8 mouse cellular contexts compared by ENCODE assay signal in the genomic region with DNA sequence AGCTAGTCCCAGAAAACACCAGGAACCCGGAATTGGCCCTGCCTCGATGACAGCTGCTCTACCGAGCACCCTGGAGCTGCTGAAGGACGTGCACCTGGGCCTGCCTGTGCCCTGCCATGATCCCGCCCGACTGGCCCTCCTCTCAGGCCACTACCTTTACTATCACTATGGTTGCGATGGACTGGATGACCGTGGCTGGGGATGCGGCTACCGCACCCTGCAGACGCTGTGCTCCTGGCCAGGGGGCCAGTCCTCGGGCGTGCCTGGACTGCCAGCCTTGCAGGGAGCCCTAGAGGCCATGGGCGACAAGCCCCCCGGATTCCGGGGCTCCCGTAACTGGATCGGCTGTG. TPM values are rescaled to one million over a fixed set of nuclear protein-coding genes. Genes with fewer than 3 reads are reported as not detected.
A peak's percentile ranks its signal among the peaks of the same experiment; 100 is the strongest.
DNase-seq lines count a peak whose midpoint lies in the region; ATAC-seq and TF ChIP-seq lines count a peak whose summit lies in the region.

No protein-coding gene starts in this region.

- H3K27ac ChIP-seq in liver, adult 2 months (replicated peaks; ENCODE audit: insufficient read depth, low read depth, low read length) = peak overlapping the region; percentile 32
- H3K27ac ChIP-seq in embryonic facial prominence, embryonic 13.5 days = peak overlapping the region; percentile 88
- peak overlapping the region; percentile 84 for H3K27ac ChIP-seq in intestine, embryonic 16.5 days (ENCODE audit: low read length)
- H3K27ac ChIP-seq in neural tube, embryonic 12.5 days = peak overlapping the region; percentile 82

- no peaks in the 10 kb centered on the region for H3K9me3 ChIP-seq in embryonic facial prominence, embryonic 13.5 days
- no peaks in the 10 kb centered on the region for H3K9me3 ChIP-seq in intestine, embryonic 16.5 days (ENCODE audit: control insufficient read depth, low read length)
- no peaks in the 10 kb centered on the region for H3K9me3 ChIP-seq in neural tube, embryonic 12.5 days

- ATAC-seq in embryonic facial prominence, embryonic 13.5 days (ENCODE audit: insufficient number of reproducible peaks, insufficient read depth, low FRiP score, low TSS enrichment, low read depth) = peak; percentile 29
- ATAC-seq in intestine, embryonic 16.5 days = peak; percentile 53
- peak; percentile 64 for ATAC-seq in neural tube, embryonic 12.5 days (ENCODE audit: low FRiP score, low read depth)

- TF ChIP-seq POLR2A in liver, adult 2 months (IDR thresholded peaks at IDR 0.05; ENCODE audit: extremely low read depth, insufficient read depth, low read length) = no peak

- peaks cover 25% of the 10 kb centered on the region for H3K36me3 ChIP-seq in liver, adult 2 months (ENCODE audit: control insufficient read depth, insufficient read depth, low read length)
- H3K36me3 ChIP-seq in embryonic facial prominence, embryonic 13.5 days = peaks cover 50% of the 10 kb centered on the region
- peaks cover 33% of the 10 kb centered on the region for H3K36me3 ChIP-seq in intestine, embryonic 16.5 days (ENCODE audit: control insufficient read depth, insufficient read depth, low read length)
- peaks cover 49% of the 10 kb centered on the region for H3K36me3 ChIP-seq in neural tube, embryonic 12.5 days

- peaks cover 4% of the 10 kb centered on the region; the same call in 1 of the 2 replicates for H3K4me1 ChIP-seq in liver, adult 2 months (ENCODE audit: control insufficient read depth, insufficient read depth, low read length)
- H3K4me1 ChIP-seq in embryonic facial prominence, embryonic 13.5 days = peaks cover 26% of the 10 kb centered on the region
- peaks cover 25% of the 10 kb centered on the region for H3K4me1 ChIP-seq in intestine, embryonic 16.5 days (ENCODE audit: control insufficient read depth, insufficient read depth, low read length)
- peaks cover 25% of the 10 kb centered on the region for H3K4me1 ChIP-seq in neural tube, embryonic 12.5 days

- H3K9ac ChIP-seq in liver, adult 2 months (ENCODE audit: low read depth, low read length) = peak overlapping the region; percentile 70
- peak overlapping the region; percentile 84 for H3K9ac ChIP-seq in embryonic facial prominence, embryonic 13.5 days
- H3K9ac ChIP-seq in intestine, embryonic 16.5 days (ENCODE audit: low read depth, low read length) = peak overlapping the region; percentile 76
- H3K9ac ChIP-seq in neural tube, embryonic 12.5 days = peak overlapping the region; percentile 79

- no peaks in the 10 kb centered on the region for H3K79me2 ChIP-seq in liver, adult 2 months (ENCODE audit: control insufficient read depth, insufficient read depth, low read length)

- DNase-seq in liver, adult 2 months (ENCODE audit: extremely low read depth, low read depth, low spot score) = no peak
- DNase-seq in liver = no peak
- DNase-seq in spleen, postnatal 14 days (ENCODE audit: low spot score in 2 of 2) = no peak
- no peak for DNase-seq in adrenal gland, postnatal 4 days (ENCODE audit: low spot score in 2 of 2)
- no peak for DNase-seq in testis, postnatal 10 days (ENCODE audit: low spot score)

- peak overlapping the region; percentile 98 for H3K4me2 ChIP-seq in embryonic facial prominence, embryonic 13.5 days
- H3K4me2 ChIP-seq in intestine, embryonic 16.5 days (ENCODE audit: low read depth, low read length) = peak overlapping the region; percentile 99
- peak overlapping the region; percentile 96 for H3K4me2 ChIP-seq in neural tube, embryonic 12.5 days (replicated peaks)

- 9% methylated on average over 18 of the region's 18 CpGs for WGBS in liver, adult 2 months
- WGBS in embryonic facial prominence, embryonic 13.5 days = 7% methylated on average over 18 of the region's 18 CpGs
- 11% methylated on average over 18 of the region's 18 CpGs for WGBS in intestine, embryonic 16.5 days
- 6% methylated on average over 18 of the region's 18 CpGs for WGBS in neural tube, embryonic 12.5 days

- peak overlapping the region; percentile 65 for H3K4me3 ChIP-seq in liver, adult 2 months (ENCODE audit: insufficient read depth, low read depth, low read length)
- peak overlapping the region; percentile 61 for H3K4me3 ChIP-seq in embryonic facial prominence, embryonic 13.5 days
- H3K4me3 ChIP-seq in intestine, embryonic 16.5 days (ENCODE audit: low read length) = peak overlapping the region; percentile 69
- peak overlapping the region; percentile 51 for H3K4me3 ChIP-seq in neural tube, embryonic 12.5 days

- H3K27me3 ChIP-seq in liver, adult 2 months (ENCODE audit: control insufficient read depth, insufficient read depth, low read length) = no peaks in the 10 kb centered on the region
- H3K27me3 ChIP-seq in embryonic facial prominence, embryonic 13.5 days = peaks cover 36% of the 10 kb centered on the region
- H3K27me3 ChIP-seq in intestine, embryonic 16.5 days (replicated peaks; ENCODE audit: control insufficient read depth, insufficient read depth, low read length) = peaks cover 3% of the 10 kb centered on the region
- peaks cover 24% of the 10 kb centered on the region for H3K27me3 ChIP-seq in neural tube, embryonic 12.5 days (replicated peaks)

- TF ChIP-seq CTCF in liver, adult 2 months (IDR thresholded peaks at IDR 0.05; ENCODE audit: low read depth, low read length) = no peak

RNA-seq across cellular contexts. Expression of a gene that starts 0.3 kb away (rescaled TPM):
- 1.1 and 1.4 TPM in 2 replicates for total RNA-seq in liver, adult 2 months (2014; rRNA removed)
- polyA plus RNA-seq in liver, adult 2 months (2012; rRNA removed) = 6.3 and 7.9 TPM in 2 replicates
- 5.4 and 5.6 TPM in 2 replicates for polyA plus RNA-seq in embryonic facial prominence, embryonic 13.5 days (2015; fragmentation: Nextera tagmentation; extraction: Ambion mirVana)
- 9.5 and 10.7 TPM in 2 replicates for polyA plus RNA-seq in intestine, embryonic 16.5 days (2015; fragmentation: Nextera tagmentation; extraction: Ambion mirVana)
- polyA plus RNA-seq in neural tube, embryonic 12.5 days (2016; fragmentation: Nextera tagmentation; extraction: Ambion mirVana) = 11.4 and 11.6 TPM in 2 replicates
- total RNA-seq in adrenal gland, postnatal 4 days (2021) = 10 to 100 TPM; 10.6 to 11.0 TPM

RNA-seq across cellular contexts. Expression of a gene that starts 7.4 kb away (rescaled TPM):
- total RNA-seq in liver, adult 2 months (2014; rRNA removed) = 0.28 and 0.34 TPM in 2 replicates
- 0.36 and 0.55 TPM in 2 replicates for polyA plus RNA-seq in liver, adult 2 months (2012; rRNA removed)
- 2.7 and 3.3 TPM in 2 replicates for polyA plus RNA-seq in embryonic facial prominence, embryonic 13.5 days (2015; fragmentation: Nextera tagmentation; extraction: Ambion mirVana)
- polyA plus RNA-seq in intestine, embryonic 16.5 days (2015; fragmentation: Nextera tagmentation; extraction: Ambion mirVana) = 9.0 and 9.3 TPM in 2 replicates
- polyA plus RNA-seq in neural tube, embryonic 12.5 days (2016; fragmentation: Nextera tagmentation; extraction: Ambion mirVana) = 20.6 and 23.5 TPM in 2 replicates
- total RNA-seq in adrenal gland, postnatal 4 days (2021) = 10 to 100 TPM; 12.5 to 20.2 TPM

RNA-seq across cellular contexts. Expression of a gene that starts 12.8 kb away (rescaled TPM):
- total RNA-seq in liver, adult 2 months (2014; rRNA removed) = 20.7 and 25.2 TPM in 2 replicates
- 36.2 and 61.5 TPM in 2 replicates for polyA plus RNA-seq in liver, adult 2 months (2012; rRNA removed)
- polyA plus RNA-seq in embryonic facial prominence, embryonic 13.5 days (2015; fragmentation: Nextera tagmentation; extraction: Ambion mirVana) = 143 and 148 TPM in 2 replicates
- polyA plus RNA-seq in intestine, embryonic 16.5 days (2015; fragmentation: Nextera tagmentation; extraction: Ambion mirVana) = 106 and 113 TPM in 2 replicates
- 155 and 167 TPM in 2 replicates for polyA plus RNA-seq in neural tube, embryonic 12.5 days (2016; fragmentation: Nextera tagmentation; extraction: Ambion mirVana)
- total RNA-seq in adrenal gland, postnatal 4 days (2021) = 100 to 1,000 TPM; 236 to 269 TPM

RNA-seq across cellular contexts. Expression of a gene that starts 19.5 kb away (rescaled TPM):
- total RNA-seq in liver, adult 2 months (2014; rRNA removed) = 5.8 and 6.5 TPM in 2 replicates
- polyA plus RNA-seq in liver, adult 2 months (2012; rRNA removed) = 14.7 and 25.0 TPM in 2 replicates
- polyA plus RNA-seq in embryonic facial prominence, embryonic 13.5 days (2015; fragmentation: Nextera tagmentation; extraction: Ambion mirVana) = 106 TPM in 2 replicates
- 61.2 and 68.0 TPM in 2 replicates for polyA plus RNA-seq in intestine, embryonic 16.5 days (2015; fragmentation: Nextera tagmentation; extraction: Ambion mirVana)
- 31.7 and 36.2 TPM in 2 replicates for polyA plus RNA-seq in neural tube, embryonic 12.5 days (2016; fragmentation: Nextera tagmentation; extraction: Ambion mirVana)
- total RNA-seq in adrenal gland, postnatal 4 days (2021) = 10 to 100 TPM; 60.0 to 61.2 TPM

RNA-seq across cellular contexts. Expression of a gene that starts 38.7 kb away (rescaled TPM):
- 4.0 and 4.7 TPM in 2 replicates for total RNA-seq in liver, adult 2 months (2014; rRNA removed)
- polyA plus RNA-seq in liver, adult 2 months (2012; rRNA removed) = 11.9 and 20.3 TPM in 2 replicates
- 16.0 and 16.1 TPM in 2 replicates for polyA plus RNA-seq in embryonic facial prominence, embryonic 13.5 days (2015; fragmentation: Nextera tagmentation; extraction: Ambion mirVana)
- polyA plus RNA-seq in intestine, embryonic 16.5 days (2015; fragmentation: Nextera tagmentation; extraction: Ambion mirVana) = 14.7 and 15.7 TPM in 2 replicates
- 24.4 and 25.1 TPM in 2 replicates for polyA plus RNA-seq in neural tube, embryonic 12.5 days (2016; fragmentation: Nextera tagmentation; extraction: Ambion mirVana)
- total RNA-seq in adrenal gland, postnatal 4 days (2021) = 10 to 100 TPM; 16.3 to 19.4 TPM

Comparison
In these comparisons a context has a peak if more than half of its experiments do, and no peak if none do; other contexts are left out.
1. H3K27ac ChIP-seq: peak in every context shown above with its lines; median percentile 88 in embryonic facial prominence, embryonic 13.5 days; 84 in intestine, embryonic 16.5 days; 82 in neural tube, embryonic 12.5 days; 32 in liver, adult 2 months.